Mouse (Mus musculus) urinary bladder, postnatal 4 days (tissue): ENCODE measurements around the gene Fchsd2.

Experiments
- DNase-seq, 2 experiments: peaks; one replicate each; pipeline ENCODE4 v3.0.0; 2021 to 2022; ENCODE audit warnings: low spot score in 2 of 2

Fchsd2 gene

DNA sequence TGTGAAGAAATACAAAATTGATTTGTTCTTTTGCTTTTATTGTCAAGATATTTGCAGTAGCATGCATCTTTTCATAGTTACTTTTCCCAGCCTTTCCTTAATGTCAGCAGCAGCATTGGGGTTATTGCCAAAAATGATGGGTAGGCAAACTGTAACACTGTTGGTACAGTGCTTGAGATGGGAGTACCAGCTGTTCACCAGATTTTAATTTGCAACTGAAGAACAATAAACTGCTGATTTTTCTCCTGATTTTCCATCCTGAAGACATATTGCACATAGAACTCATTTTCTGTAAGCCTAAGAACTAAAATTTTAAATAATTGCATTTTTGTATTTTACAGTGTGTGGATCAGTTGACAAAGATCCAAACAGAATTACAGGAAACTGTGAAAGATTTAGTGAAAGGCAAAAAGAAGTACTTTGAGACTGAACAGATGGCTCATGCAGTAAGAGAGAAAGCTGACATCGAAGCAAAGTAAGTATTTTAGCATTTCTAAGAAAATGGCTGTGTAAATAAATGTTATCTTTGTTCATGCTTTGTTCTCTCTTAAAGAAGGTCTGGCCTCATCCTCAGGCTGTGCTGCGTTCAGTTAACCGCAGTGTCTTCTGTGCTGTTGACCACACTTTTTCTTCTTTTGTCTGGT lies 98.8 kb downstream of the Fchsd2 start:
- no peak for DNase-seq

DNA sequence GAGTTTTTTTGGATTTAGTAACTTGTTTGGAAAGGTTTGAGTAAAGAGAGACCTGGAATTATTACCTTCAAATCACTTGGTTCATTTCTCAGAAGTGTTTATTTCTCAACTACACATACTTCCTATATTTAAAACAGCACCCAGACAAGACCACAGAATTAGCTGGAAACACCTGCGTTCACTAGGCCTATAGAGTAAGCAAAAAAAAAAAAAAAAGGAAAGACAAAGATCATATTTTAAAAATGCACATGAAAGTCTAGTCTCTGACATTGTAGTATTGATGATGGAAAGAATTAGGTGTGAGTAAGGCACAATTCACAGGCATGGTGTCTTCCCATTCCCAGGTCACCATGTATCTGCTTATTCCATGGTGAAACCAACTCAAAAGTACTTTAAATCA lies 118.2 kb downstream of the Fchsd2 start:
- no peak for DNase-seq

DNA sequence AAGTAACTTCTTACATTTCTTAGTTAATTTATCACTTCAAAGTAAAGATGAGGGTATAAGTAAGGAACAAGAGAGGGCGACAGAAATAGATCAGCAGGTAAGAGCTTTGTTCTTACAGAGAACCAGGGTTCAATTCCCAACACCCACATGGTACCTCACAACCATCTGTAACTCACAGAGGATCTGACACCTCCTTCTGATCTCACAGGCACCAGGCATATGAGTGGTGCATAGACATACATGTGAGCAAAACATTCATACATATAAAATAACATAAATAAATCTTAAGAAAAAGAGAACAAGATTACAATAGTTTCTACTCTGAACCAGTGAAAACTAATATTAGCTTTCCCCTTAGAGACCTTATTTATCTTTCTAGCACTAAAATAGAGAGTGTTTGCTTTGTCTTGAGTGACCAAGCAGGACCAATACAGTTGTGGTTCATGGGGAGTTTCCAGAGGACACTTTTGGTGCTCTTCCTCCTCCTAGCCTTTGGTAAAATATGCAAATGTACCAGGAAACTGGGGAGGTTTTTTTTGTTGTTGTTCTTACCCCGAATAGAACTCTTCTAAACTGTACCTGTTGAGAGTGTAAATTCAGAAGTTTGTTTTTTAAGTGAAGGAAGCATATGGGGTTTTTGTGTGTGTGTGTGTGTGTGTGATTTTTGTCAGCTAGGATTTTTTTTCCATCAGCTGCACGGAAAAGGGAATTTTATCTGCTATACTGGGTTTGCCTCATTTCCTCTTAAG lies 121.0 kb downstream of the Fchsd2 start:
- DNase-seq: no peak

DNA sequence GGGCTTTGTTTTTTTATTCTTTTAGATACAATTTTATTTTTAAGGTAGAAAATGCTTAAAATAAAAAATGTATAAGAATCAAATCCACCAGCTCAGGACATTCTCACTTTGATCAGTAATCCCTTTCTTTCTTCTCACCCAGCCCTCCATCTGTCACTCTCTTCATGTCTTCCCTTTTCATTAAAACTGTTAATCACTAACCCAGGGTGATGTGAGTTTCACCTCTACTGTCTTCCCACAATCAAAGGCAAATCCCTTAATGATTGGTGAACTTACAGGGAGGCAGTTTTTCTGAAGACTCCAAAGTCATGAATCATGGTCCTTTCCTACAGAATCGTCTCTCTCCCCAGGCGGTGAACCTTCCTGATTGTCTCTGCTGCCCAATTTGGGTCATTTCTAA lies 124.1 kb downstream of the Fchsd2 start:
- no peak for DNase-seq

DNA sequence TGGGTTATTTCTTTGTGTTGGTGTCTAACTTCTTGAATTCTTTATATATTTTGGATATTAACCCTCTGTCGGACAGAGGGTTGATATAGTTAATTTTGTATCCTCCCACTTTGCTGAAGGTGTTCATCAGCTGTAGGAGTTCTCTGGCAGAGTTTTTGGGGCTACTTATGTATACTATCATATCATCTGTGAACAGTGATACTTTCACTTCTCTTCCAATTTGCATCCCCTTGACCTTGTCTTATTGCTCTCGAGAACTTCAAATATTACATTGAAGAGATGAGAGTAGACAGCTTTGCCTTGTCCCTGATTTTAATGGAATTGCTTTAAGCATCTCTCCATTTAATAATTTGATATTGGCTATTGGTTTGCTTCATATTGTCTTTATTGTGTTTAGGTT lies 130.8 kb downstream of the Fchsd2 start:
- no peak for DNase-seq

DNA sequence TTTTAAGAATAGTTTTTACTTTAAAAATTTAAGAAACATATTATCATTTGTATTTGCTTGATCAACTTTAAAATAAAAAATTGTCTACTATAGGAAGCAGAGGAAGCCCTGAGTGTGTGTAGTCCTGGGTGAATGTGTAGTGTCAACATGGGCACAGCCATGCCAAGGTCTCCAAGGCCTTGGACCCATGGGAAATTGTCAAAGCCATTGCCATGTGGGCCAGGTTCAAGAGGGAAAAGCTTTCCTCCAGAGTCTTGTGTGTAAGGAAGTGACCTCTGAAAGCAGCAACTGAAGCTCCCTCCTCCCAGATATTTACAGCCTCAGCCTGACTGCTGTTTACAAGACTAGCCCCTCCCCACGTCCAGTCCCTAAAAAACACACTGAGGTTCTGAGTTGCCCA lies 136.7 kb downstream of the Fchsd2 start:
- no peak for DNase-seq

DNA sequence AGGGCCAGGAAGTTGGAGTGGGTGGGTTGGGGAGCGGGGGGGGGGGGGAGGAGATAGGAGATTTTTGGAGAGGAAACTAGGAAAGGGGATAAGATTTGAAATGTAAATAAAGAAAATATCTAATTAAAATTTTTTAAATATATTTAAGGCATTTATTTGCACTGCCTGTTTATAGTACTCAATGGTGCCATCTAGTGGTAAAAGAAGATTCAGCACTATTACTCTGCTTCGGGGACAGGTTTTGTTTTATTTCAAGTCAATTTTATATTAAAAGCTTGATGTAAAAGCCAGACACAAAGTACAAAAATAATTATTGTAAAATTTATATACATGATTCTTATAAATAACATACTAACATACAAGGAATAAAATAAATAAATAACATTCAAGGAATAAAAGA lies 138.8 kb downstream of the Fchsd2 start:
- no peak for DNase-seq

DNA sequence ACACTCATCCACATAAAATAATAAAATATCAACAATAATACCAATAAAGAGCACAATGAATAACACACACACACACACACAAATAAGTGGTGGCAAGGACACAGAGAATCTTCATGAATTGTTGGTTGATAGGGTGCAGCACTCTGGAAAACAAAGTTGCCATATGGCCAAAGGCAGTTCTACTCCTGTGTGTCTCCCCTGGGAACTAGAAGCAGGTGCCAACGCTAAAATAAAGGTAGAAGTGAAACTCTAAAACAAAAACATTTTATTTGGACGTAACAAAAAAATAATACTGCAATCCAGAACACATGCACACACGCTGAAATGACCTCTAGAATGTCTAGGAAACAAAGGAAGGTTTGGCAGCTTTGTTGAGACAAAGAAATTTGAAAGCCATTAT lies 140.1 kb downstream of the Fchsd2 start:
- DNase-seq: no peak

DNA sequence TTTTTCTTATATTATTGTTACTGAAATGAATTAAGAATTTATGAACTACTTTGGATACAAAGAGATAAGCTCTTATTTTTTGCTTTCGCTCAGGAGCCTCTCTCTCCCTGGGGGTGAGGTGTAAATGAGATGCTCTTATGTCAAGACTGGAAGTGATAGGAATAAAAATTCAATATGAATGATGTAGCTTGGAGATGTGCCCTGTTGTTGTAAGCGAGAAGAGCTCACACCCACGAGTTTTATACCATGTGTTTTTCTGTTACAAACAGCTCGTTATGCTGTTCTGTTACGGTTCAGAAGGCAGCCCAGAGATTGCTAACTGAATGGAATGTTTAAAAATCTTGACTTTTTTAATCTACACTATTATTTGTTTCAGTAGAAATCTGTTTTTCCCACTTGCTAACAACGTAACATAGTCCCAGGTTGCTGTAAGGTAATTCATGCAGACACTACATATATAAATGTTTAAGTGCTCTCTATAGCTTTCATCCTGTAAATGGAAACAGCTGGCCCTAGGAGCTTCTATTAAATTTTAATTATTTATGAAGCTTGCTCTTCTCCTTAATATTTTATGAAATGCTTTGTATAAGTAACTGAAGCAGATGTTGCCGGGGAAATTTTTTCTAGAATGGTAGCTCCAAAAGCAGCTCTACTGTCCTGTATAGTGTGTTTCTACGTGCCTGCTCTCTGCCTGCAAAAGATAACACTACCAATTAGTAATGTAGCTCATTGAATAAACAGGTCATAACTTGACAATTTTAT lies 144.2 kb downstream of the Fchsd2 start:
- no peak for DNase-seq

DNA sequence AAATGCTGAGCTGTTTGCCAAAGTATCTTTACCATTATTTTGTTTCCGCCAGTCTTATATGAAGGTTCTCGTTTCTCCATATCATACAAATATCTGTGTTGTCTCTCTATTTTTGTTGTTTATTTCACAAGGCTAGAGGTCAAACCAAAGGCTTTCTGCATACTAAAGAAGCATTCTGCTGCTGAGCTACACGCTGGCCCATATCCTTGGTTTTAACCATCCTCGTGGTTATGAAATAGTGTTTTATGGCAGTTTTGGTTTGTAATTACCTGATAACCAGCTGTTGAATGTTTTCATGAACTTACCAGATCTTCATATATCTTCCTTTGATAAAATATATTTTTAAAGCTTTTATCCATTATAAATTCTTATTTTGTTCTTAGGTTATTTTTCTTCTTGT lies 156.1 kb downstream of the Fchsd2 start:
- DNase-seq: no peak

DNA sequence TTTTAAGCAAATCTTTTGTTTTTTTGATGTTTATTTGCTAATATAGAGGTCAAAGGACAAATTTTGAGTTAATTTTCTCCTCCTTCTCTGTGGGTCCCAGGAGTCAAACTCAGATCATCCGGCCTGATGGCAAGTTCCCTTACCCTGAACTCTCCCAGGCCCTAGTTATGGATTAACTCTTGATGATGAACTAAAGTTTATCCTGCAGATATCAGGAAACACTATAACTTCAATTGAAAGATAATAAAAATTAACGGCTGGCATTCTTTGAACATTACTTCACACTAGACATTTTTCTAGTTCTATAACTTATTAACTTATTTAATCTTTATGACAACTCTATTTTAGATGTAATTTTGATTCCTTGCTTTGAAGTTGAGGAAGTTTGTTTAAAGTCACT lies 156.5 kb downstream of the Fchsd2 start:
- DNase-seq: no peak

DNA sequence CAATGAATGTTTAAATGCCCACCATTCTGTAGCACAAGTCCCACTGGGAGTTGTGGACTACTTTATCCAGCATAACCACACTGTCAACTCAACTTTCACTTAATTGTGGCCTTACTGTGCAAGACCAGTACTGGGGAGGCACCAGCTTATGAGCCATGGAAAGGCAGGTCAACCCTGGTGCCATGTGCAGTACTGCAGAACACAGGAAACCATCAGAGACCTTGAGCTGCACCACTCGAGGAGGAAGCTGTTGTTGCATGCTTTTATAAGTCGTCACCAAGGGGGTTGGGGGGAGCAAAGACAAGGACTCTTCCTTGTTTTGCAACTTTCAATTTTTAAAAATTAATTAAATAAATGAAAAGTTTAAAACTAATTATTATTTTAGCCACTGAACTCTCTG lies 160.4 kb downstream of the Fchsd2 start:
- DNase-seq: no peak

DNA sequence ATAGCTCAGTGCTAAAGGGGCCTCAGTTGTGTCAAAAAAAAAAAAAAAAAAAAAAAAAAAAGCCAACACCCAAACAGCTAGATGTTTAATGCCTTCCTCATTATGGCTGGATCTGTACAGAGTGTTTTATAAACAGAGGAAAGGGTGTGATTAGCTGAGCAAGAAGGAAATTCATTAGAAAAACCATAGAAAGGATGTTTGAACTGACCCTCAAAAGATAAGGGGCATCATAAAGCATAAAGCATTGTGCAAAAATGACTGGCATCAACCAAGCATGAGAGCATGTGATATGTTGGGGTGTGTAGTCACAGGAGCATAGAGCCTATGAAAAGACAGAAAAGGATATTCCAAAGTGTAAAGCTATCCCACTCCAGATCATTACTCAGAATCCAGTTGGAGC lies 165.8 kb downstream of the Fchsd2 start:
- no peak for DNase-seq

DNA sequence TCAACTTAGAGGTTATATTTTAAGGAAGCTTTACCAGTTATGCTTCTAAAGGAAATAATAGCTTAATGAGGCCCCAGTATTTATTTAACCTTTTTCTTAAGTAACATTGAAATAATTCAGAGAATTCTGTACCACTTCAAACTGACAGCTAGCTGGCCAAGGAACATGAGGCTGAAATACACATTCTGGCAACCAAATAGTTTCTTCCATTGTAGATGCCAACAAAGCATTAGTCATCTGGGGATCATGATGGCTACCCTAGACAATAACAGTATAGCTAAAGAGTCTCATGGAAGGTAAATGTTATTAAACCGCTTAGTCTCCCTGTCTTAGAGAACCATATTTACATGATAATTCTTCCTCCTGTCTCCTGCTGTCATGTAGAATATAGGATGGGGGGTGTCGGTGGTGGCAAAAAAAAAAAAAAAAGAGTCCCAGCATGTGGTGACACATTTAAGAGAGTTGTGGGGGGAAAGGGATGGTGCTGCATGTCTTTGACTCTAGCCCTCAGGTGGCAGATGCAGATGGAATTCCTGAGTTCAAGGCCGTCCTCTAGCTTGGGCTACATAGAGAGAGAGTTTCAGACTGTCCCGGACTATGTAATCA lies 169.4 kb downstream of the Fchsd2 start:
- no peak for DNase-seq

DNA sequence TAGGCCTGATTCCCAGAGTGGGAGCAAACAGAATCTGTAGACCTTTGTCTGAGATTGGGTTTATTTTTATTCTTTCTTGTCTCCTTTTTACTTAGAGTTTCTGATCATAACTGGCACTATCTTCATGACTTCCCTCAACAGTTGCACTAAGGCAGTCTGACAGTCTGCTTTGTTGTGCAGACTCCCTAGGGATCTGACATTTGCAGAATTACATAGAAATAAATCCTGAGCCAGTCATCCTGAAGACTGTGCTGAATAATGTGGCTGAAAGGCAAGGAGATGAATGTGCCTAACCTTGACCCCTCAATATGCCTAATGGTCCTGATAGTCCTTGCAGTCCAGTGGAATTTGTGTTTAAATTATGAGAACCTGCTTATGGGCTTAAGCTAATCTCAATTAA lies 170.8 kb downstream of the Fchsd2 start:
- no peak for DNase-seq

DNA sequence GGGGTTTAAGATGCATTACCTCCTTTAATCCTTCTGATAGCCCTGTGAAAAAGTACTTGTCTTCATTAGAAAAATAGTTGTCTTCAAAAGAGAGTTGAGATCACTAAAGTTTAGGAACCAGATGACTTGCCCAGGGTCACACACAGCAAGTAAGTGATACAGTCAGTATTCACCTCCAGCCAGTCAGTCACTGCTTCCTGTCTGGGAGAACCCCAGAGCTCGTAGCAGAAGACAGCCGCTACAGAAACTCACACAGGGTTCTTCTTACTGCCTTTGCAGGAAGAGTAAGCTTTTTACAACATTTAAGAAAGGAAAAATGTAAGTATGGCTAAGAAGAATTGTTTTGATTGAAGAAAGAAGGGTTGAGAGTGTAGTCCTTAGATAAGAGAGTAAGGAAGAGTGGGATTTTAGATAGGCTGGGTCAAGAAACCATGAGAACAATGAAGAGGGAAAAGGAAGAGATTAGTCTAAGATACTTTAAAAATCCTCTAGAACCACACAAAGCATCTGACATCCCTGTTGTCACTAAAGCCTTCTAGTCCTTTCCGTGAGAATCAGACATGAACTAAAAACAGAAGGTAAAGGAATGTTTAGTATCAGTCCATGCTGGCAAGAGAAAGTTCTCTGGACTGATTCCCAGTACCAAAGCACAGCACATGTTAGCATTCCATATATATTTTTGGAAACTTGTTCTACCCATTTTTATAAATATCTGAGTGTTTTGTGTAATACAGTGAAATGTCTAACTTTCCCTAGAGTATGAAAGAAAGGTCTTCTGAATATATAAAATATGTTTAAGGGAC lies 175.0 kb downstream of the Fchsd2 start:
- no peak for DNase-seq

DNA sequence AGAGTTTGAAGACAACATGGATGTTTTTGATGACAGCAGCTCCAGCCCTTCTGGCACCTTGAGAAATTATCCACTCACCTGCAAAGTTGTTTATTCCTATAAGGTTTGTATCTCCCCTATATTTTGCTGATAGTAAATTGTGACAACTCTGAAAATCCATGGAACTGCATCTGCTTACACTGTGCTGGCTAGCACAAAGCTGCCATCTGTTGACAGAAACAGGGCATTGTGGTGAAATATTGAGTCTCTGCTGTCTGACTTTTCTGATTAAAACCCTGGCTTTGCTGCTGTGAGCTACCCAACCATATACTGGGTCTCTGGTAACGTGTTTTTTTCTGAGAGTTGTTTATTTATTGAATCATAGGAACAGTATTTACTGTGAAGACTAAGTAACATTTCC lies 178.9 kb downstream of the Fchsd2 start:
- no peak for DNase-seq

DNA sequence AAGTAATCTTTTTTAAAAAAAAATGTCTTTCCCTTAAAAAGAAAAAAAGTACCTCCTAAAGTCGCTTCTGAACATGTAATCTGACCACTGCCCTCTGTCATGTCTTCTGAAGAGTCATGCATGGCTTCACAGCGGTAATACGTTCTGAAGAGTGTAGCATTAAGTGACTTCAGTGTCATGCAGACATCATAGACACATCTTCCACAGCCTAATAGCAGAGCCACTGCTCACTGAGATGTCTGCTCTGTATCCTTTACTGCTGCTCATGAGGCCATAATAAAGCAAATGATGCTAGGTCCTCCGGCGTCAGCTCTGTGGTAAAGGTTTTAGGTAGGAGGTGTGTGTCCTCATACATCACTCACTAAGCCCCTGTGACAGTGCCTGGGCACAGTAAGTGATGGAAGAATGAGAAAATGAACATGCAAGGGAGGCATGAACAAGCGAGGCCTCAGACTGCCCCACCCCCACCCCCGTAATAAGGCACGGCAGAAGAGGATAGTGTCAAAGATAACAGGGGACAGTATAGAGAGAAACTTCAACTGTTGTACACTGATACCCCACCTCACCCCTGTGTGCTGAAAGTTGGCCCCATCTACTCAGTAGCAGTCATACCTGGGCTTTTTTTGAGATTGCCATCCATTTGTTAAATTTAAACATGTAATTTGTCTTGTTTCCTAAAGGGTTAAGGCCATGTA lies 179.9 kb downstream of the Fchsd2 start:
- no peak for DNase-seq

DNA sequence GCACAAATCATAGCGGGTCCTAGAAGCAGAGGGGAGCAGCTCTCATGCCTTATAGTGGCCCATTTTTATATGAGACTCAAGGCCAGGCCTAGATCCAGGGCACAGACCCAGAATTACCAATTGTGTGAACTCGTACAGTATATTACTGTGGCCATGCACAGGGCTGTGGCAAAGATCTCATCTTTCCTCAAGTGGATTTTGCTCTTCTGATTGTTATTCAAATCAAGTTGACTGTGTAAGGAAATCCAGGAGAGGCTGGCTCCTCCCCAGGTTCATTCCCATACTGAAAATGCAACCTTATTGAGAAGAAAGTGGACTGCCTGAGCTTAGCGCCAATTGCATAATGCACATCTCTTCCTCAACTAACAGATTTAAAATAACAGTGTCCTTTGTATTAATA lies 190.1 kb downstream of the Fchsd2 start:
- no peak for DNase-seq

DNA sequence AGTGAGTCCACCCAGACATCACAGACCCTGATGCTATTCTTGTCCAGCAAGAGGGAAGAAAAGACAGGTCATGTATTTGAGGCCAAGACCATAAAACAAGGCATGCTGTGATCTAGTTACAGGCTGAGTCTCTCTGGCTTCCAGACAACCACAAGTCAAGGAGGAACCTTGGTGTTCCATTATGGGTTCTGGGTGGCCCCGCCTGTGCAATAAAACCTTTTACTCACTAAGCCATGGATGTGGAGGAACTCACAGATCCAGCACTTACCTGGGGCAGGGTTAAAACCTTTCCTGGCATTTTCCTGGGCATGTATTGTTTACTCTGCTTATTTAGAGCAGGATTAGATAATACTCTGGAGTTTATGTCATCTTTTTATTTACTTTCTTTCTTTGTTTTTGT lies 191.8 kb downstream of the Fchsd2 start:
- no peak for DNase-seq

DNA sequence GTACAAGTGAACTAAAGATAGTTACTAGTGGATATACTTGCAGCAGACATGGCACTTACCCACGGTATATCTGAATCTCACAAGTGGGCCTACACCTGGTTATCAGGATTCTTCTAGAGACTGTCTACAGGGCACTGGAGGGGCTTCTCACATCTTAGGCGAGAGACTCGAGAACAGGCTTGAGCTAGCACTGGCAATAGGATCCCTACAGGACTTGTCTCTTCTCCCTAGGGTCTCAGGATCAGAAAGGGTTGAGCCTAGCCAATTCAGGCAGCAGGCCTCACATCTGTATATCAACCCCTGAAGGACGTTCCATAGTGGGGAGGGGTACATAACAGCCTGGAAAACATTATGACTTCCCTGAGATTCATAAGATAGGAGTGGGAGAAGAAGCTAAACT lies 194.2 kb downstream of the Fchsd2 start:
- no peak for DNase-seq
